Mouse (Mus musculus): ENCODE data around the gene Lbx1. TPM values are rescaled to one million over a fixed set of nuclear protein-coding genes. Genes with fewer than 3 reads are reported as not detected.

Gene Lbx1
- polyA plus RNA-seq, 1 experiment from 2014 or later = not detected

DNA sequence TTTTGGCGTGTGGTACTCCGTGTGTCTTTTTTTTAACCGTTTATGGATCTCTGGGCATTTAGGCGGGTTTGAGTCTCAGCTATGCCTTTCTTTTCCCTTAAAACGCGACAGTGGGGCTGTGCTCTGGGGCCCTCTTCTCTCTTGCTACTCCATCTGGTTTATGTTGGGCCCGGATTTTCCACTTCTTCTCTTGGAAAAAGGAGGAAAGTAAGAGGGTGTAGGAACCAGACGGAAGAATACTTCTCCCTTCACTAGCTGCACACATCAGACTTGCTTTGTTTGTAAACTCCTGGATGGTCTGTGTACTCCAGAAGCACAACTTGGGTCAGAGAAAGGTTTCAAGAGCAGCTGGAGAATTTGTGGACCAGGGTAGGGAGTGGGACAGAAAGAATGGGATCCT, 1.5 kb upstream of the Lbx1 start:
- H3K36me3 ChIP-seq (ENCODE audit: control insufficient read depth, insufficient read depth, low read length) = no peaks in the 10 kb centered on the region
- WGBS = 4% methylated on average over 8 of the region's 8 CpGs
- no peak for ATAC-seq (ENCODE audit: insufficient number of reproducible peaks, insufficient read depth, low FRiP score, low read depth)

GRCm38 (mm10) chr19:45236363-45236942, 841 bp upstream of the Lbx1 start:
- no peaks in the 10 kb centered on the region for H3K36me3 ChIP-seq (ENCODE audit: control insufficient read depth, insufficient read depth, low read length)
- H3K9ac ChIP-seq (replicated peaks; ENCODE audit: low read depth, low read length) = no peak overlapping the region
- no peaks in the 10 kb centered on the region for H3K9me3 ChIP-seq (ENCODE audit: control insufficient read depth, low read depth, low read length)
- no peak overlapping the region for H3K27ac ChIP-seq (ENCODE audit: low read length)
- peak overlapping the region; percentile 25 for H3K4me3 ChIP-seq (ENCODE audit: low read depth, low read length)
- peaks cover 63% of the 10 kb centered on the region for H3K27me3 ChIP-seq (ENCODE audit: control insufficient read depth, insufficient read depth, low read length)
- ATAC-seq (ENCODE audit: insufficient number of reproducible peaks, insufficient read depth, low FRiP score, low read depth) = peak; percentile 66
- under 1% methylated on average over 39 of the region's 39 CpGs for WGBS
- peak overlapping the region; percentile 45 for H3K4me2 ChIP-seq (replicated peaks; ENCODE audit: low read depth, low read length)
- peaks cover 20% of the 10 kb centered on the region for H3K4me1 ChIP-seq (ENCODE audit: control insufficient read depth, insufficient read depth, low read length)

More for the DNA sequence above, 1.5 kb upstream of the Lbx1 start:
- Histone ChIP-seq H3K9me3 (ENCODE audit: control insufficient read depth, low read depth, low read length) (no peaks in the 10 kb centered on the region), H3K4me1 (ENCODE audit: control insufficient read depth, insufficient read depth, low read length) (peaks cover 20% of the 10 kb centered on the region), H3K4me3 (ENCODE audit: low read depth, low read length) (no peak overlapping the region), H3K4me2 (replicated peaks; ENCODE audit: low read depth, low read length) (peak overlapping the region; percentile 45; the same call in 1 of the 2 replicates), H3K27me3 (ENCODE audit: control insufficient read depth, insufficient read depth, low read length) (peaks cover 63% of the 10 kb centered on the region), H3K27ac (ENCODE audit: low read length) (no peak overlapping the region), H3K9ac (replicated peaks; ENCODE audit: low read depth, low read length) (no peak overlapping the region)

DNA sequence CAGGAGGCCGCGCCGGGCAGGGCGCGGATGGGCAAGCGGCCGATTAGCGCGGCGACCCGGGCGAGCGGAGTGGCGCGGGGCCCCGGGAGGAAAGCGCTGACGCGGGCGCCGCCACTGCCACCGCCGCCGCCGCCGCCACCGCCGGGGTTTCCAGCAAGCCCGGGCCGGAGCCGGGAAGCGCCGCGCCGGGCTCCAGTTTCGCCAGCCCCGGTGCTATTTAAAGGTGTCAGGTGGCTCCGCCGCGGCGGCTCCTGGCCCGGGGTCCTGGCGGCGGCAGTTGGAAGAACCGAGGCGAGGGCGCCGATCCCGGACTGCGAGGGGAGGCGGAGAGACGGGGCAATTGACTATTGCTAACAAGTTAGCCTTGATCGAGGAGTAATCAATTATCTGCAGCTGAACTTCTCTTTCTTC, 276 bp downstream of the Lbx1 start:
- H3K36me3 ChIP-seq (ENCODE audit: control insufficient read depth, insufficient read depth, low read length) = no peaks in the 10 kb centered on the region
- H3K9me3 ChIP-seq (ENCODE audit: control insufficient read depth, low read depth, low read length) = no peaks in the 10 kb centered on the region
- ATAC-seq (ENCODE audit: insufficient number of reproducible peaks, insufficient read depth, low FRiP score, low read depth) = no peak
- under 1% methylated on average over 23 of the region's 53 CpGs for WGBS
- peak overlapping the region; percentile 16 for H3K4me2 ChIP-seq (replicated peaks; ENCODE audit: low read depth, low read length)
- H3K4me1 ChIP-seq (ENCODE audit: control insufficient read depth, insufficient read depth, low read length) = peaks cover 26% of the 10 kb centered on the region
- H3K4me3 ChIP-seq (ENCODE audit: low read depth, low read length) = peak overlapping the region; percentile 18
- peaks cover 62% of the 10 kb centered on the region for H3K27me3 ChIP-seq (ENCODE audit: control insufficient read depth, insufficient read depth, low read length)
- H3K9ac ChIP-seq (replicated peaks; ENCODE audit: low read depth, low read length) = no peak overlapping the region
- no peak overlapping the region for H3K27ac ChIP-seq (ENCODE audit: low read length)

DNA sequence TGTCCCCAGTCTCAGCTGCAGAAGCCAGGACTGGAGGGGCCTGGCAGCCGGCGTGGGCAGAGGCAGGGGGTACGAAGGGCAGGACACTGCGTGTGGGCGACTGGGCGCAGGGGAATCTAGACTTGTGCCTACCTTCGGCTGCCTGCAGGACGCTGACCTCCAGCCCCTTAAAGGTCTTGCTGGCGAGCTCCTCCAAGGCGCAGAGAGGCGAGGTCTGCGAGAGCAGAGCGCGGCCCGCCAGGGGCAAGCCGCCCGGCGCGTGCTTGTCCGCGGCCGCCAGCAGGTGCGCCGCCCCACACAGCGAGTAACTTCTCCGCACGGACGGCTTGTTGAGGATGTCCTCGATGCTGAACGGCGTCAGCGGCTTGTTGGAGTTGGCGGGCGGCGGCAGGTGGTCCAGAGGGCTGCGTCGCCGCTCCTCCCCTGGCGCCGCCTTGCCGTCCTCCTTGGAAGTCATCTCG, 811 bp downstream of the Lbx1 start:
- WGBS = under 1% methylated on average over 42 of the region's 42 CpGs
- H3K36me3 ChIP-seq (ENCODE audit: control insufficient read depth, insufficient read depth, low read length) = no peaks in the 10 kb centered on the region
- peaks cover 63% of the 10 kb centered on the region for H3K27me3 ChIP-seq (ENCODE audit: control insufficient read depth, insufficient read depth, low read length)
- H3K9me3 ChIP-seq (ENCODE audit: control insufficient read depth, low read depth, low read length) = no peaks in the 10 kb centered on the region
- no peak overlapping the region for H3K9ac ChIP-seq (replicated peaks; ENCODE audit: low read depth, low read length)
- no peak for ATAC-seq (ENCODE audit: insufficient number of reproducible peaks, insufficient read depth, low FRiP score, low read depth)
- peak overlapping the region; percentile 18 for H3K4me3 ChIP-seq (ENCODE audit: low read depth, low read length)
- H3K4me2 ChIP-seq (replicated peaks; ENCODE audit: low read depth, low read length) = peak overlapping the region; percentile 16
- peaks cover 26% of the 10 kb centered on the region for H3K4me1 ChIP-seq (ENCODE audit: control insufficient read depth, insufficient read depth, low read length)
- no peak overlapping the region for H3K27ac ChIP-seq (ENCODE audit: low read length)

DNA sequence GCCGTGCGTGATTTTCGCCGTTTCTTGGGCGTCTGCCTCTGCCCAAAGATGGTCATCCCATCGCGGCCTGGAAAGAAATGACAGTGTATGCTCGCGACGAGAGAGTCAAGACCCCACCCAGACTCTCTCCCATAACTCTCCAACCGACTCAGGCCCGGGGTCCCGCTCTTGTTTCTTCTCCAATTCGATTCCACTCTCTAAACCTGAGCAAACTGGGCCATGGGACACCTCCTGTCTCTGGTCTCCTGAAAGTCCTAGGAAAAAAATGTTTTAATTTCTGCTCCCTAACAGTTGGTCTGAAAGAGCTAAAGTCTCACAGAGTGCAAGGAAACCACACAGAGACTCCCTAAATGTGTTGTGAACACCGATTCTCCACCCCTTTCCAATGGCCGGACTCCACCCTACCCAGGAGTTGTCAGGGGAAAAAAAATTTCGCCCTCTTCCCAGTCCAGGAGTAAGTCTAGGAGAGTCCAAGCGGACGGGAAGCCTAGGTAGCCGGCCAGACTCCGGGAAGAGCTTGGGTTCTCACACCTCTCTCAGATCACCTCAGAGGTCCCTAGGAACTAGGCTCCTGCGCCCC, 1.3 kb downstream of the Lbx1 start:
- WGBS = under 1% methylated on average over 22 of the region's 22 CpGs
- Histone ChIP-seq H3K4me1 (ENCODE audit: control insufficient read depth, insufficient read depth, low read length) (peaks cover 26% of the 10 kb centered on the region), H3K9me3 (ENCODE audit: control insufficient read depth, low read depth, low read length) (no peaks in the 10 kb centered on the region), H3K4me2 (replicated peaks; ENCODE audit: low read depth, low read length) (no peak overlapping the region), H3K27me3 (ENCODE audit: control insufficient read depth, insufficient read depth, low read length) (peaks cover 65% of the 10 kb centered on the region), H3K4me3 (ENCODE audit: low read depth, low read length) (no peak overlapping the region), H3K36me3 (ENCODE audit: control insufficient read depth, insufficient read depth, low read length) (no peaks in the 10 kb centered on the region), H3K9ac (replicated peaks; ENCODE audit: low read depth, low read length) (no peak overlapping the region), H3K27ac (ENCODE audit: low read length) (no peak overlapping the region)
- ATAC-seq (ENCODE audit: insufficient number of reproducible peaks, insufficient read depth, low FRiP score, low read depth) = no peak

- no peak overlapping the region for H3K9ac ChIP-seq (replicated peaks; ENCODE audit: low read depth, low read length)
- H3K27me3 ChIP-seq (ENCODE audit: control insufficient read depth, insufficient read depth, low read length) = peaks cover 63% of the 10 kb centered on the region
- H3K4me3 ChIP-seq (ENCODE audit: low read depth, low read length) = 0 out of 2 replicates have a peak overlapping the region, but pooled peaks have one; percentile 1
- no peaks in the 10 kb centered on the region for H3K36me3 ChIP-seq (ENCODE audit: control insufficient read depth, insufficient read depth, low read length)
- 2% methylated on average over 59 of the region's 60 CpGs for WGBS
- H3K4me2 ChIP-seq (replicated peaks; ENCODE audit: low read depth, low read length) = no peak overlapping the region
- no peak for ATAC-seq (ENCODE audit: insufficient number of reproducible peaks, insufficient read depth, low FRiP score, low read depth)
- peaks cover 26% of the 10 kb centered on the region for H3K4me1 ChIP-seq (ENCODE audit: control insufficient read depth, insufficient read depth, low read length)
- H3K27ac ChIP-seq (ENCODE audit: low read length) = no peak overlapping the region
- no peaks in the 10 kb centered on the region for H3K9me3 ChIP-seq (ENCODE audit: control insufficient read depth, low read depth, low read length)
Observed at GRCm38 (mm10) chr19:45233496-45234127, 2.0 kb downstream of the Lbx1 start.

DNA sequence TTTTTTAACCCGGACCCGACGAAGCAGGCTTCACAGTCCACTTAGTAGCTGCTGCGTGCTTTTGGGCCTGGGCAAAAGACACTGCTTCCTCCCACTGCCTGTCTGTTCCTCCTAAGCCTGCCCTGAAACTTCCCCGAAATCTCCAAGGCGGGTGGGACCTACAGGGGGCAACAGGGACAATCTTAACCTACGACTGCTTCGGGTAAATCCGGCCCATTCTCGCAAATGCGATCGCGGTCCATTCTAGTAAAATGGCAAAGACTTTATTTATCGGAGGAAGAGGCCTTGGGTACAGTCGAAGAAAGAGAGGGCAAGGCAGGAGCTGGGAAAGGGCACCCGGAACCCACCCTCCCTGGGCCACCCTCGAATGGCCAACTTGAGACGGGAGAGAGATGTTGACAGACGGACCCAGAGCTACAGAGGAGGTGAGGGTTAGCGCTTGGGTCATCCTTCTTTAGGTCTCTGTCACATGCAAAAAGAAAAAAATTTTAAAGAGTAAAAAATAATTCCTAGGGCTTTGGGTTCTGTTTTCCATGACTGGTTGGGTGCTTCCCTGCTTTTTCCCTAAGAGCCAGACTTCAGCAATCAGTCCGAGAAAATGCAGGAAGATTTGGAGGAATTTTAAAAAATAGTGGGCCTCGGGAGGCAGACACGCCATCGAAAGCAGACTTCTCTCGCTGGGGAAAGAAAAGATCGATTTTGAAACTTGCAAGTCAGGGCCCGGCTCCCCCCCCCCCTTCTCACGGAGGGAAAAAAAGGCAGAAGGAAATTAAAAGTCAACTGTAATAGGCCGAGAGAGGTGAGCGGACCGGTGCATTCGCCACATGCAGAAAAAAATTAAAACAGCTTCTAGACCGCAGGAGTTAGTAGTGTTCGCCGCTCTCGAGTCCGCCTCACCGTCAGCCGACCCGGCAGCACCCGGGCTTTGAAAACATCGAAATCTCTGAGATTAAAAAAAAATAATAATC, 2.9 kb downstream of the Lbx1 start:
- no peaks in the 10 kb centered on the region for H3K9me3 ChIP-seq (ENCODE audit: control insufficient read depth, low read depth, low read length)
- H3K9ac ChIP-seq (replicated peaks; ENCODE audit: low read depth, low read length) = no peak overlapping the region
- no peak overlapping the region for H3K4me3 ChIP-seq (ENCODE audit: low read depth, low read length)
- H3K27me3 ChIP-seq (ENCODE audit: control insufficient read depth, insufficient read depth, low read length) = peaks cover 63% of the 10 kb centered on the region
- H3K4me1 ChIP-seq (ENCODE audit: control insufficient read depth, insufficient read depth, low read length) = peaks cover 26% of the 10 kb centered on the region
- no peak for ATAC-seq (ENCODE audit: insufficient number of reproducible peaks, insufficient read depth, low FRiP score, low read depth)
- no peak overlapping the region for H3K27ac ChIP-seq (ENCODE audit: low read length)
- H3K36me3 ChIP-seq (ENCODE audit: control insufficient read depth, insufficient read depth, low read length) = no peaks in the 10 kb centered on the region
- 1% methylated on average over 42 of the region's 42 CpGs for WGBS
- no peak overlapping the region for H3K4me2 ChIP-seq (replicated peaks; ENCODE audit: low read depth, low read length)

- H3K4me2 ChIP-seq (replicated peaks; ENCODE audit: low read depth, low read length) = no peak overlapping the region
- no peak overlapping the region for H3K9ac ChIP-seq (replicated peaks; ENCODE audit: low read depth, low read length)
- H3K9me3 ChIP-seq (ENCODE audit: control insufficient read depth, low read depth, low read length) = no peaks in the 10 kb centered on the region
- H3K27ac ChIP-seq (ENCODE audit: low read length) = no peak overlapping the region
- no peaks in the 10 kb centered on the region for H3K36me3 ChIP-seq (ENCODE audit: control insufficient read depth, insufficient read depth, low read length)
- no peak for ATAC-seq (ENCODE audit: insufficient number of reproducible peaks, insufficient read depth, low FRiP score, low read depth)
- peaks cover 25% of the 10 kb centered on the region for H3K4me1 ChIP-seq (ENCODE audit: control insufficient read depth, insufficient read depth, low read length)
- H3K27me3 ChIP-seq (ENCODE audit: control insufficient read depth, insufficient read depth, low read length) = peaks cover 67% of the 10 kb centered on the region
- H3K4me3 ChIP-seq (ENCODE audit: low read depth, low read length) = no peak overlapping the region
- WGBS = 2% methylated on average over 14 of the region's 14 CpGs
Observed at GRCm38 (mm10) chr19:45232036-45232410, 3.6 kb downstream of the Lbx1 start.
